Comparison of ENCODE assay signal across 7 mouse cellular contexts in the genomic region with DNA sequence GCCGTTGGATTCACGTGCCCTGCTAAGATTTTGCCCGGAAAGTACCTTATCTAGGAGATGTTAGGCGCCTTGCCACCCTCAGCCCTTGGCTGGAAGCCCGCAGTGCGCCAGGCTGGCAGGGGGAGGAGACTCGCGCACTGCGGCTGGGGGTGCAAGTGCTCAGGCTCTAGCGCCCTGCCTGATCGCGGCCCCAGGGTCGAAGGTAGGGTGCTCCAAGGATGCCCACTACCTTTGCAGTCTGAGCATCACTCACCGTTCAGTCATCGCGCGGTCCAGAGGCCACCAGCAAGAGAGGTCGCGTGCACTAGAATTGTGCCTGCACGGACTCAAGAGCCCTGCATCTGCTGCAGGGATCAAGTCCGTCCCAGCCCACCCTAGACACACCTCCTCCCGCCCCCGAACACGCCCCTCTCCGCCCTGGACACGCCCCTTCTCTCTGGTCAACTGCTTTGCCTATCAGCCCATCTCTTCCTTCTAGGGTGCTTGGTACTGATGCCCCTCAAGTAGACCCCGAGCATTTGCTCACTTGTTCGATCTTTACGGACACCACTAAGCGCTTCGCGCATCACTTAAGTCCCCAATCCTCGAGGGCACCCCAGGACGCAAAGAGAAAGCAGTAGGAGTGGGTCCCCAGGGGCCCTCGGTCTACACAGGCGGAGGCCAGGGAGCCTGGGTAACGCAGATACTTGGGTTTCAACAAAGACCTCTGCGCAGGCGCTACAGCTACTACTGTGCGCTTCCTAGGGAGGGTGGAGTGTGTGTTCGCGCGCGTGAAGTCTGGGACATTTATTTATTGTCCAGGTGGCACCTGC. TPM values are rescaled to one million over a fixed set of nuclear protein-coding genes. Genes with fewer than 3 reads are reported as not detected.
DNase-seq lines count a peak whose midpoint lies in the region; ATAC-seq and TF ChIP-seq lines count a peak whose summit lies in the region.

A gene (minus strand): TSS at position 482 of the 812 bp plus-strand sequence.

- peaks cover 48% of the 10 kb centered on the region for H3K27me3 ChIP-seq in forebrain, embryonic 10.5 days (ENCODE audit: poor library complexity, severe bottlenecking)
- peaks cover 22% of the 10 kb centered on the region; the same call in 1 of the 2 replicates for H3K27me3 ChIP-seq in heart, embryonic 13.5 days (replicated peaks)
- H3K27me3 ChIP-seq in kidney, postnatal 0 days (ENCODE audit: insufficient read depth, low read length), result no peaks in the 10 kb centered on the region
- no peaks in the 10 kb centered on the region for H3K27me3 ChIP-seq in liver, adult 2 months (ENCODE audit: control insufficient read depth, insufficient read depth, low read length)

- TF ChIP-seq POLR2A in liver, adult 2 months (IDR thresholded peaks at IDR 0.05; ENCODE audit: extremely low read depth, insufficient read depth, low read length), result no peak

- H3K9me3 ChIP-seq in forebrain, embryonic 10.5 days, result no peaks in the 10 kb centered on the region
- H3K9me3 ChIP-seq in heart, embryonic 13.5 days, result no peaks in the 10 kb centered on the region
- H3K9me3 ChIP-seq in kidney, postnatal 0 days (replicated peaks; ENCODE audit: low read length), result no peaks in the 10 kb centered on the region

- ATAC-seq in heart, embryonic 13.5 days (ENCODE audit: extremely low read depth, insufficient number of reproducible peaks, low FRiP score, low TSS enrichment), result peak; percentile 64; the same call in 1 of the 2 replicates
- peak; percentile 88 for ATAC-seq in kidney, postnatal 0 days (replicated peaks; ENCODE audit: low FRiP score, low read depth)

- peak within 1 kb of the TSS; percentile 93 for H3K4me2 ChIP-seq in heart, embryonic 13.5 days
- H3K4me2 ChIP-seq in kidney, postnatal 0 days (ENCODE audit: low read length), result peak within 1 kb of the TSS; percentile 92

- peak; percentile 52 for DNase-seq in brain, embryonic 18.5 days (ENCODE audit: low read depth, low spot score)
- peak; percentile 95 for DNase-seq in forebrain, embryonic 10.5 days (ENCODE audit: extremely low spot score, low spot score)
- peak; percentile 84 for DNase-seq in kidney, postnatal 0 days (ENCODE audit: low spot score)
- peak; percentile 54 for DNase-seq in liver, adult 2 months (ENCODE audit: extremely low read depth, low read depth, low spot score)
- DNase-seq in monocyte, adult 2 months (ENCODE audit: low read depth in 1 of 2, low spot score in 2 of 2), result peak; percentile 71 to 91
- DNase-seq in spleen, postnatal 14 days (ENCODE audit: low spot score in 2 of 2), result peak; percentile 76 to 82

- no peaks in the 10 kb centered on the region for H3K79me2 ChIP-seq in liver, adult 2 months (ENCODE audit: control insufficient read depth, insufficient read depth, low read length)

- peaks cover 74% of the 10 kb centered on the region for H3K4me1 ChIP-seq in forebrain, embryonic 10.5 days
- H3K4me1 ChIP-seq in heart, embryonic 13.5 days, result peaks cover 63% of the 10 kb centered on the region
- H3K4me1 ChIP-seq in kidney, postnatal 0 days (replicated peaks; ENCODE audit: insufficient read depth, low read length), result peaks cover 11% of the 10 kb centered on the region
- H3K4me1 ChIP-seq in liver, adult 2 months (ENCODE audit: control insufficient read depth, insufficient read depth, low read length), result peaks cover 6% of the 10 kb centered on the region; the same call in 1 of the 2 replicates

- no peaks in the 10 kb centered on the region for H3K36me3 ChIP-seq in forebrain, embryonic 10.5 days (replicated peaks)
- no peaks in the 10 kb centered on the region for H3K36me3 ChIP-seq in heart, embryonic 13.5 days
- H3K36me3 ChIP-seq in kidney, postnatal 0 days (ENCODE audit: insufficient read depth, low read length), result no peaks in the 10 kb centered on the region
- H3K36me3 ChIP-seq in liver, adult 2 months (ENCODE audit: control insufficient read depth, insufficient read depth, low read length), result no peaks in the 10 kb centered on the region

- 0% methylated on average over 44 of the region's 44 CpGs for WGBS in forebrain, embryonic 10.5 days
- under 1% methylated on average over 44 of the region's 44 CpGs for WGBS in heart, embryonic 13.5 days
- WGBS in kidney, postnatal 0 days, result under 1% methylated on average over 44 of the region's 44 CpGs
- WGBS in liver, adult 2 months, result 3% methylated on average over 44 of the region's 44 CpGs

- H3K27ac ChIP-seq in forebrain, embryonic 10.5 days, result peak within 1 kb of the TSS; percentile 90
- peak within 1 kb of the TSS; percentile 76 for H3K27ac ChIP-seq in heart, embryonic 13.5 days (replicated peaks)
- 0 out of 2 replicates have a peak within 1 kb of the TSS, but pooled peaks have one; percentile 2 for H3K27ac ChIP-seq in kidney, postnatal 0 days
- 0 out of 2 replicates have a peak within 1 kb of the TSS, but pooled peaks have one; percentile 2 for H3K27ac ChIP-seq in liver, adult 2 months (replicated peaks; ENCODE audit: insufficient read depth, low read depth, low read length)

- H3K9ac ChIP-seq in heart, embryonic 13.5 days, result peak within 1 kb of the TSS; percentile 76
- peak within 1 kb of the TSS; percentile 50 for H3K9ac ChIP-seq in kidney, postnatal 0 days (ENCODE audit: low read depth, low read length)
- peak within 1 kb of the TSS; percentile 36 for H3K9ac ChIP-seq in liver, adult 2 months (ENCODE audit: low read depth, low read length)

- H3K4me3 ChIP-seq in forebrain, embryonic 10.5 days, result peak within 1 kb of the TSS; percentile 55
- peak within 1 kb of the TSS; percentile 61 for H3K4me3 ChIP-seq in heart, embryonic 13.5 days
- H3K4me3 ChIP-seq in kidney, postnatal 0 days (replicated peaks; ENCODE audit: low read depth, low read length), result peak within 1 kb of the TSS; percentile 45
- H3K4me3 ChIP-seq in liver, adult 2 months (ENCODE audit: insufficient read depth, low read depth, low read length), result peak within 1 kb of the TSS; percentile 63

- no peak for TF ChIP-seq CTCF in kidney, postnatal 0 days (IDR thresholded peaks at IDR 0.05; ENCODE audit: low read depth)
- TF ChIP-seq CTCF in liver, adult 2 months (IDR thresholded peaks at IDR 0.05; ENCODE audit: low read depth, low read length), result no peak

RNA-seq across cellular contexts. Expression of the gene that starts here (rescaled TPM):
- 12.1 and 15.2 TPM in 2 replicates for polyA plus RNA-seq in forebrain, embryonic 10.5 days (2016; fragmentation: Nextera tagmentation; extraction: Ambion mirVana)
- 5.5 and 6.4 TPM in 2 replicates for polyA plus RNA-seq in heart, embryonic 13.5 days (2015; fragmentation: Nextera tagmentation; extraction: Ambion mirVana)
- 2.9 and 3.6 TPM in 2 replicates for polyA plus RNA-seq in kidney, postnatal 0 days (2015; fragmentation: Nextera tagmentation; extraction: Ambion mirVana)
- total RNA-seq in liver, adult 2 months (2014; rRNA removed), result 3.1 and 3.6 TPM in 2 replicates
- polyA plus RNA-seq in liver, adult 2 months (2012; rRNA removed), result 1.3 and 2.2 TPM in 2 replicates

Comparison
In these comparisons a context has a peak if more than half of its experiments do, and no peak if none do; other contexts are left out.
1. Peak in every context shown above with its lines: DNase-seq, ATAC-seq, H3K4me3 ChIP-seq and H3K27ac ChIP-seq.
2. H3K27ac ChIP-seq: peak in every context shown above with its lines; median percentile 90 in forebrain, embryonic 10.5 days; 76 in heart, embryonic 13.5 days; 2 in kidney, postnatal 0 days; 2 in liver, adult 2 months.